Mouse (Mus musculus): ENCODE data around the gene Imp4. TPM values are rescaled to one million over a fixed set of nuclear protein-coding genes. Genes with fewer than 3 reads are reported as not detected.

The Imp4 gene
- total RNA-seq, 2 experiments from 2014 or later = 32.1 to 69.7 TPM

Other genes with a start within 250 kb of the Imp4 start
- gene Ccdc115, start 179 bp upstream of the Imp4 start, total RNA-seq (2015) = 52.4 and 54.5 TPM in 2 replicates
- gene Ccdc115, start 179 bp upstream of the Imp4 start, total RNA-seq (2017) = 65.5 and 65.9 TPM in 2 replicates
- 51.7 and 55.5 TPM in 2 replicates for gene Ptpn18, start 19.9 kb downstream of the Imp4 start, total RNA-seq (2015)
- 287 and 316 TPM in 2 replicates for gene Ptpn18, start 19.9 kb downstream of the Imp4 start, total RNA-seq (2017)
- 0.29 TPM in 1 of 2 replicates, not detected in the other for gene Prss39, start 58.6 kb downstream of the Imp4 start, total RNA-seq (2015)
- gene Prss39, start 58.6 kb downstream of the Imp4 start, total RNA-seq (2017) = not detected in 2 replicates
- 0.17 TPM in 1 of 2 replicates, not detected in the other for gene Cfc1, start 95.8 kb downstream of the Imp4 start, total RNA-seq (2015)
- gene Cfc1, start 95.8 kb downstream of the Imp4 start, total RNA-seq (2017) = not detected in 2 replicates
- gene Prss40, start 121.1 kb downstream of the Imp4 start, total RNA-seq (2015) = not detected in 2 replicates
- not detected in 2 replicates for gene Prss40, start 121.1 kb downstream of the Imp4 start, total RNA-seq (2017)
- not detected in 2 replicates for gene Amer3, start 139.8 kb downstream of the Imp4 start, total RNA-seq (2015)
- not detected in 2 replicates for gene Amer3, start 139.8 kb downstream of the Imp4 start, total RNA-seq (2017)

All from megakaryocyte progenitor cell, adult 5-6 weeks (primary cell).